Mouse (Mus musculus) heart, embryonic 12.5 days (tissue): ENCODE data around the gene Kcnk4. TPM values are rescaled to one million over a fixed set of nuclear protein-coding genes. Genes with fewer than 3 reads are reported as not detected.
"Not testable (repeated sequence)": the region's sequence is repeated elsewhere in the genome, so short reads cannot be mapped to it uniquely, and the experiment has no call there.

Source experiments
- ATAC-seq: fragments of 200-750 bp; cut with Nextera tagmentation; 2 replicates; pipeline ENCODE4 v1.8.0; 2017; ENCODE audit warnings: moderate TSS enrichment, moderate library complexity; ENCODE audit not compliant: insufficient number of reproducible peaks, low FRiP score
- H3K27ac ChIP-seq: fragments of 300-500 bp; sonication (generic); 2 replicates; pipeline ENCODE4 v1.5.1; 2016; ENCODE audit warnings: mild to moderate bottlenecking, moderate library complexity; ENCODE audit not compliant: poor library complexity, severe bottlenecking
- H3K27me3 ChIP-seq: fragments of 300-500 bp; sonication (generic); replicated peaks from 2 replicates; pipeline ENCODE4 v1.6.1; 2016; ENCODE audit warnings: mild to moderate bottlenecking, moderate library complexity
- H3K36me3 ChIP-seq: fragments of 300-500 bp; sonication (generic); 2 replicates; pipeline ENCODE4 v1.6.1; 2016; ENCODE audit warnings: mild to moderate bottlenecking, moderate library complexity
- H3K4me1 ChIP-seq: fragments of 300-500 bp; sonication (generic); replicated peaks from 2 replicates; pipeline ENCODE4 v1.6.1; 2016; ENCODE audit warnings: mild to moderate bottlenecking
- H3K4me2 ChIP-seq: fragments of 300-500 bp; sonication (generic); 2 replicates; pipeline ENCODE4 v1.6.1; 2016; ENCODE audit warnings: mild to moderate bottlenecking, moderate library complexity
- H3K4me3 ChIP-seq: fragments of 300-500 bp; sonication (generic); 2 replicates; pipeline ENCODE4 v1.5.1; 2016; ENCODE audit warnings: mild to moderate bottlenecking
- H3K9ac ChIP-seq: fragments of 300-500 bp; sonication (generic); 2 replicates; pipeline ENCODE4 v1.6.1; 2016; ENCODE audit warnings: mild to moderate bottlenecking, moderate library complexity
- H3K9me3 ChIP-seq: fragments of 300-500 bp; sonication (generic); replicated peaks from 2 replicates; pipeline ENCODE4 v1.6.1; 2016; ENCODE audit warnings: mild to moderate bottlenecking, moderate library complexity
- WGBS: fragments of 180-500 bp; shearing (Covaris S2); methylation state at CpG from one replicate; pipeline ENCODE4 v1.1.7; 2016; 5-methylcytosine and 5-hydroxymethylcytosine counted together
- polyA plus RNA-seq: library from polyadenylated mRNA; unstranded; fragments of >200 nt; fragmentation: Nextera tagmentation; extraction: Ambion mirVana; gene quantifications from 2 replicates; pipeline ENCODE4 v1.2.1, GENCODE M21; 2016

The Kcnk4 gene
- polyA plus RNA-seq, 1 experiment from 2014 or later = 0.29 TPM

DNA sequence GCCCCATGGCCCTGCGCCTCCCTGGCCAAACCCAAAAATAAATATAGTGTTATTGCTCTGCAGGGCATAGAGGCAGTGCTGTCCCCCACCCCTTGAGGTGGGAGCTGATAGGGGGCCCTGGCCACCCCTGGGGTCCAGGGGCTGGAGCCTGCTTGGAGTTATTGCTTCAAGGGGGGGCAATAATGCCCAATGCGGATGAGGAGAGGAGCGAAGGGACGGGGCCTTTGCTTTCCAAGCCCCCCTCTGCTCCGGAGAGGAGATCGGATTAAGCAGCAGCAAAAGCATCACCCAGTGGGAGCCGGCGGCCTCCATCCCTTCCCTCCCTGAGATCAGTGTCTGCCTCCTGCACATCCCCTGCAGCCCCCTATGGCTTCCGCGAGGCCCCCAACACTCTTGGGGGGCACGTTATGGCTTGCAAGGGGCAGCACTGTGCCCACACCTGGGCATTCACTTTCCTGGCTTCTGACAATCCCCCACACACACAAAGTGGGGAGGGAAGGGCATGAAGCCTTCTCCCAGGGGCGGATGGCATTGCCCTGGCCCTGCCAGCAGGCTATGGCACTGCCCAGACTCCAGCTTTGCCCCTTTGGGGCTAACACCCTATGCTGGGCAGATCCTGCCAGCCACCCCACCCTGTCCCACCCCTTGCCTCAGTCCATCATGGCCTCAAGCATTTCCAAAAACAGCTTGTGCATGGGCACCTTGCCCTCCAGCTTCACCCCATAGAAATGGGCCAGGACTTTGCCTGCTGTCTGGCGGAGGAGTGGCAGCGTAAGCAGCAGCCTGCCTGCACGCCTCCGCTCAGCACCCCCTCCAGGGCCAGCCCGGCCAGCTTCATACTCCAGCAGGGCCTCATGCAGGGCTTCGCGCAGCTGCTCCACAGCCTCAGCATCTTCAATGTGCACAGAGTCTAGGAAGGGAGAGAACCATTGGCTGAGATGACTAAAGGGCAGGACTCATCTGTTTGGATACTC lies 22.9 kb downstream of the Kcnk4 start:
- no peak for ATAC-seq
- H3K27ac ChIP-seq = no peak overlapping the region

DNA sequence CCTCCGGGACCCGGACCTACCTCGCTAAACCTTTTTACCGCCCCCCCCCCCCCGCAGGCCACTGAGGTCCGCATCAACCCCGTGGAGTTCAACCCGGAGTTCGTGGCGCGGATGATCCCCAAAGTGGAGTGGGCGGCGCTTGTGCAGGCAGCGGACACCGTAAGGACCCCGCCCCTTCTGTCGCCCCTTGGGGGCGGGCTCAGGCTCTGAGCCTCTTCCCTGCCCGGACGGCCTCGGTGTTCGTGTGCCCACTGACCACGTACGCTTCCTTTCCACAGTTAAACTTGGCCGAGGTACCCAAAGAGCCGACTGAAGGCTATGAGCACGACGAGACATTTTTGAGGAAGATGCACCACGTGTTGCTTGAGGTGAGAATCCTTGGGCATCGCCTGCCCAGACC lies 24.0 kb downstream of the Kcnk4 start:
- H3K9me3 ChIP-seq, H3K27me3 ChIP-seq: not testable (repeated sequence)
- Histone ChIP-seq H3K9ac (peak overlapping the region; percentile 78), H3K4me2 (peak overlapping the region; percentile 80), H3K36me3 (peaks cover 55% of the 10 kb centered on the region), H3K27ac (peak overlapping the region; percentile 88), H3K4me3 (peak overlapping the region; percentile 66), H3K4me1 (peaks cover 29% of the 10 kb centered on the region)
- 1% methylated on average over 30 of the region's 30 CpGs for WGBS
- peak; percentile 59 for ATAC-seq

More for the DNA sequence above, 22.9 kb downstream of the Kcnk4 start:
- Histone ChIP-seq H3K4me2 (peak overlapping the region; percentile 80), H3K9me3 (no peaks in the 10 kb centered on the region), H3K27me3 (no peaks in the 10 kb centered on the region), H3K36me3 (peaks cover 46% of the 10 kb centered on the region), H3K9ac (peak overlapping the region; percentile 44), H3K4me3 (peak overlapping the region; percentile 66), H3K4me1 (peaks cover 37% of the 10 kb centered on the region)
- 85% methylated on average over 19 of the region's 19 CpGs for WGBS

DNA sequence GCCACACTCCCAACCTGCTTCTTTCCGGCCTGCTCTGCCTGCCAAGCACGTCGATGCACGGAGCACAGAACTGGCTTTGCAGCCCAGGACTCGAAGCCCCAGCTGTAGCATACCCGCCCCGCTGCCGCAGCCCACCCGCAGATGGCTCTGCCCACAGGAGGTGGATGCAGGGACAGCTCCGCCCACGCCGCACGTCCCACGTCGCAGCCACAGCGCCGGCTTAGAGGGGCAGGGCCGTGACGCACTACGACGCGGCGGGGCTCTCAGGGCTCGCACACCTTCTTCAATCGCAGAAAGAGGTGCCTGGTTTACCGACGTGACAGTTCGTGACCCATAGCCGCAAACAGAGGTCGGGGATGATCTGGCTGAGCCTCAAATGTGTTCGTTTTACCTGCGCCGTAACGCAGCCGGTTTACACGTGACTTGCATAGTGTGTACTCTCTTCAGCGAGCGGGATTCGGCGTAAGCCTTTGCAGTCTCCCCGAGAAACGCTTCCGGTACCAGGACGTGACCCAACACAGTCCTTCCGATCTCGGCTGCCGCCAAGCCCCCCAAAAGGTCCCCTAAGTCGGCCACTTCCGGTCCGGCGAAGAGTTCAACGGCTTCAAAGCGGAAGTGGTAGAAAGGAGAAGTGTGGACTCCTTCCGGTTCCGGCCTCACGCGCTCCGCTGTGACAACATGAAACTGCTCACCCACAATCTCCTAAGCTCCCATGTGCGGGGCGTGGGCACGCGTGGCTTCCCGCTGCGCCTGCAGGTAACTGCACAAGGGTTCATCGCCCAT lies 24.6 kb downstream of the Kcnk4 start, which contains the start of the genes Trmt112 and Prdx5:
Gene Trmt112, plus strand, starts transcription at position 192 of the 783 bp plus-strand sequence.
Gene Prdx5, minus strand, starts transcription at position 600 of the 783 bp plus-strand sequence.
- peaks cover 62% of the 10 kb centered on the region for H3K36me3 ChIP-seq
- H3K4me1 ChIP-seq = peaks cover 25% of the 10 kb centered on the region
- peak within 1 kb of the TSS; percentile 78 for H3K9ac ChIP-seq
- peak within 1 kb of the TSS; percentile 66 for H3K4me3 ChIP-seq
- WGBS = under 1% methylated on average over 65 of the region's 65 CpGs
- peak within 1 kb of the TSS; percentile 88 for H3K27ac ChIP-seq
- peak; percentile 89 for ATAC-seq
- H3K9me3 ChIP-seq = no peaks in the 10 kb centered on the region
- H3K4me2 ChIP-seq = peak within 1 kb of the TSS; percentile 80
- H3K27me3 ChIP-seq = no peaks in the 10 kb centered on the region

DNA sequence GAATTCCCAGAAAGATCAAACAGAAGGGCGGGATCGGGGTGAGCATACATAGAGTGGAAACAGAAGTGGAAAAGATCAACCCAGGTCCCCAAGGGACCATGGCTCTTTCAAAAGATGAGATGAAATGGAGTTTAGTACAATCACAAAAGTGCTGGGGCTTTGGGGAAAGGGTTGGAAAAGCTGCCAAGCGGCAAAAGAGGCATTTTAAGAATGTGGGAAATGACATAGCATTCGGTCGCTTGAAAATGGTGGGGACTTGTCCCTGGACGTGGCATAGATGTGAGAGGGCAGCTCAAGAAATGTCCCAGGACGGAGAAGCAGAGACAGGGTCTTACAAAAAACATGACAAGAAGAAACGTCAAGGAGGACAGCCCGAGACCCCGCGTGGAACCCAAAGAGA lies 25.3 kb downstream of the Kcnk4 start:
- Histone ChIP-seq H3K4me2 (peak overlapping the region; percentile 80), H3K4me1 (peaks cover 25% of the 10 kb centered on the region), H3K36me3 (peaks cover 61% of the 10 kb centered on the region), H3K27ac (peak overlapping the region; percentile 88), H3K9ac (peak overlapping the region; percentile 78), H3K4me3 (peak overlapping the region; percentile 66), H3K9me3 (no peaks in the 10 kb centered on the region), H3K27me3 (no peaks in the 10 kb centered on the region)
- WGBS = 9% methylated on average over 11 of the region's 11 CpGs
- ATAC-seq = 0 out of 2 replicates have a peak, but pooled peaks have one; percentile 0

DNA sequence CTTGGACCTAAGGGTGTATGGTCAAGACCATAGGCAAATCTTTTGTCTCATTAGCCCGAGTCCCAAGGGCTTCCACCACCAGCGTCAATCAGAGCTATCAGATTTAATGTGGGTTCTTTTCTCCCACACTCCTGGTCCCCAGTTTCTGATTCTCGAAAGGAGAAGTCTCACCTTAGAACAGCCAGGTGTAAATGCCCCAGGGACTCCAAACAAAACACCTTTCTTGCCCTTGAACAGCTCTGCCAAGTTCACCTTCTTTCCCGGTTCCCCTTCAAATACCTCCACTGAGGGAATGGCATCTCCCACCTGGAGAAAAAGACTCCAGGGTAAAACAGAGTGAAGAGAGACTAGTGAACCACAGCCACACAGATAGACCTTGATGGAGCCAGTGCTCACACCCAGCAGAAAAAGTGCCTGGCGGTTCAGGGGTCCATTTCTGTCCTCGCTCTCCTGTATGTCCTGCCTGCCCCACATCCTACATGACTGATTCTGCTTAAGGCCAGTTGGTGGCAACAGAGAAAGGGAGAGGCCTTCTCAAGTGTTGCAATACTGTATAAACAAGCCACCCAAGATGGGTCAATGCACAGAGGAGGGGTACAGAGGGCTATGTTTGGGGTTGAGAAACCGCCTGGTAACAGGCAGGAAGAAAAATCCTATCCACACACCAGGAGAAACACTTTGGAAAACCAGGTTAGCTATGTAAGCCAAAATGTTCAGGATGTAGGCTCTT lies 26.3 kb downstream of the Kcnk4 start:
- Histone ChIP-seq H3K9ac (peak overlapping the region; percentile 78; the same call in 1 of the 2 replicates), H3K27ac (no peak overlapping the region), H3K36me3 (peaks cover 55% of the 10 kb centered on the region), H3K27me3 (no peaks in the 10 kb centered on the region), H3K4me1 (peaks cover 25% of the 10 kb centered on the region), H3K9me3 (no peaks in the 10 kb centered on the region), H3K4me2 (peak overlapping the region; percentile 80), H3K4me3 (peak overlapping the region; percentile 66)
- 77% methylated on average over 7 of the region's 7 CpGs for WGBS
- ATAC-seq = no peak

DNA sequence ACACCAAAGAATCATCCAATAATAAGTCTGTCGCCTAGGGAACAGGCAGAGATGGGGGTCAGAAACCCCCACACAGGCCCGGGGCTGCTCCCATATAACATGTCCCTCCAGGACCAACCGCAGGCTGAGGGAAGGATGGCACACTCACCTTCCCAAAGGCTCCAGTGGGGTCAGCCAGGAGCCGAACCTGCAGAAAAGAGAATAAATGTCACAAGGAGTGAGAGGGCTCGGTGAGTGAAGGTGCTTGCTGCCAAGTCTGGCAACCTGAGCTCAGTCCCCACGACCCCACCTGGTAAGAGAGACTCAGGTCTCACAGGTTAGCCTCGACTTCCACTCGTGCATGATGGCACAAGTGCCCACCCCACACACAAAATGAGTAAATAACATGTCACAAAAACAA lies 27.2 kb downstream of the Kcnk4 start:
- ATAC-seq = no peak
- Histone ChIP-seq H3K27me3 (no peaks in the 10 kb centered on the region), H3K9ac (0 out of 2 replicates have a peak overlapping the region, but pooled peaks have one; percentile 26), H3K4me2 (no peak overlapping the region), H3K4me1 (peaks cover 25% of the 10 kb centered on the region), H3K27ac (no peak overlapping the region), H3K4me3 (no peak overlapping the region), H3K36me3 (peaks cover 48% of the 10 kb centered on the region), H3K9me3 (no peaks in the 10 kb centered on the region)
- 89% methylated on average over 8 of the region's 8 CpGs for WGBS

DNA sequence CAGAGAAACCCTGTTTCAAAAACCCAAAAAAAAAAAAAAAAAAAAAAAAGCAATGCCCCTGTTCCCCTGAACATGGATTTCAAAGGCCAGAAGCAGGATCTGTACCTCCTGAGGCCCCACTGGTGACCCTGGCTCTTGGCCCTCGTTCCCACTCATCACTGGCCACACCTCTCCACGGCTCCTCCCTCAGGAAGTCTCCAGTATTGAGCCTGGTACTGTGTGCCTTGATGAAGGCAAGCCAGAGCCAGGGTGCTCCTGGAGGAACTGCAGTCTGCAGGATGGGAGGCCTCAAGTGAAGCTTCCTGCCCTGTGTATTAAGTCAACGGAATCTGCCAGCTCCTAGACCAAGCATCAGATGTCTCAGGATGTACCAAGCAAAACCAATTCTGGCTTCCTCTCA lies 28.1 kb downstream of the Kcnk4 start:
- ATAC-seq = no peak
- H3K36me3 ChIP-seq = peaks cover 39% of the 10 kb centered on the region
- WGBS = 83% methylated on average over 3 of the region's 3 CpGs
- peaks cover 18% of the 10 kb centered on the region for H3K4me1 ChIP-seq
- H3K9me3 ChIP-seq = no peaks in the 10 kb centered on the region
- no peaks in the 10 kb centered on the region for H3K27me3 ChIP-seq
- no peak overlapping the region for H3K4me3 ChIP-seq
- no peak overlapping the region for H3K27ac ChIP-seq
- no peak overlapping the region for H3K9ac ChIP-seq
- no peak overlapping the region for H3K4me2 ChIP-seq

DNA sequence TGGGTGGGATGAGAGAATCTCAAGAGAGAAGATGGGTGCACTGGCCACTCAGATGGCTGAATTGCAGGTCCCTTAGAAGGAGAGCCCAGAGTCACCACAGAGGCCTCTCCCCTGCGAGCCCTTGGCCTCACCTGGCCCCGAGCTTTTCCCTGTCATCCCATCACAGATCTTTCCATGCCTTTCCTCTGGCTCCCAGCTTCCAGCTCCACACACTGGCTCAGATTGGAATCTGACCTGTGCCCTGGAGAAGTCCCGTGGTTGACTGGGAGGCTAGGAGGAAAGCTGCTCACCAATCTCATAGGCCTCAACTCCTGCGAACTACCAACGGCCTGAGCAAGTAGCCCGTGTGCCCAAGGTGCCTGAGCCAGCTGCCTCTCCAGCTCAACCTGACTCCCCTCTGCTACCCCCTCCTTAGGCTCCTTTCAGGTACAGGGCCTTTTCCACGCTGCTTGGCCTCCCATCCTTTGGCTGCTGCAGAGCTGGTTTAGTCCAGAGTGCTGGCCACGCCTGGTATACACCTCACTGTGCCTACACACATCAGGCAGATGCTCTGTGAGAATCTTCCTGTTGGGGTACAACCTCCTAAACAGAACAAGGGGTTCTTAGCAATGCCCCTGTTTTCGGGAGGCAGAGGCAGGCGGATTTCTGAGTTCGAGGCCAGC lies 28.7 kb downstream of the Kcnk4 start:
- WGBS = 85% methylated on average over 11 of the region's 11 CpGs

DNA sequence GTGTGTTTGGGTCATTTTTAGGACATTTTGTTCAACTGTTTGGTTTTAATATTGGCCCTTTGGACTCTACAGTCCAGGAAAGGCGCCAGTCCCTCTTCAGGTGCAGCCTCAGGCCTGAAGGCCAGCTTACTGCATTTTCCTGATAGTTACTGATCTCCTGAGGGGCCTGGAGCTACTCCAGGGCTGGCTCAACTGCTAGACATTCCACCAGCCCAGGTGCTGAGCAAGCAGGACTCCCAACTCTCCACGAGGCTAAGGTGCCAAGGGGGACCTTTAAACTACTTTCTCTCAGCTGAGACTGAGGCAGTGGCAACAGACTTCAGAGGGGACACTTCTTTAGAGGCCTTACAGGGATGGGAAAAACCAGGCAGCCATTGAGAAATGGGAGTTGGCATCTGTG lies 29.5 kb downstream of the Kcnk4 start:
- H3K27ac ChIP-seq = no peak overlapping the region
- no peaks in the 10 kb centered on the region for H3K27me3 ChIP-seq
- 74% methylated on average over 2 of the region's 2 CpGs for WGBS
- ATAC-seq = no peak
- H3K4me1 ChIP-seq = peaks cover 14% of the 10 kb centered on the region
- H3K36me3 ChIP-seq = peaks cover 36% of the 10 kb centered on the region
- H3K4me2 ChIP-seq = no peak overlapping the region
- H3K9me3 ChIP-seq = peaks cover 6% of the 10 kb centered on the region; the same call in 1 of the 2 replicates
- H3K9ac ChIP-seq = no peak overlapping the region
- no peak overlapping the region for H3K4me3 ChIP-seq

More for the DNA sequence above, 28.7 kb downstream of the Kcnk4 start:
- Histone ChIP-seq H3K27me3 (no peaks in the 10 kb centered on the region), H3K4me3 (no peak overlapping the region), H3K36me3 (peaks cover 36% of the 10 kb centered on the region), H3K9me3 (no peaks in the 10 kb centered on the region), H3K4me1 (peaks cover 14% of the 10 kb centered on the region), H3K4me2 (no peak overlapping the region), H3K9ac (no peak overlapping the region), H3K27ac (no peak overlapping the region)
- no peak for ATAC-seq

DNA sequence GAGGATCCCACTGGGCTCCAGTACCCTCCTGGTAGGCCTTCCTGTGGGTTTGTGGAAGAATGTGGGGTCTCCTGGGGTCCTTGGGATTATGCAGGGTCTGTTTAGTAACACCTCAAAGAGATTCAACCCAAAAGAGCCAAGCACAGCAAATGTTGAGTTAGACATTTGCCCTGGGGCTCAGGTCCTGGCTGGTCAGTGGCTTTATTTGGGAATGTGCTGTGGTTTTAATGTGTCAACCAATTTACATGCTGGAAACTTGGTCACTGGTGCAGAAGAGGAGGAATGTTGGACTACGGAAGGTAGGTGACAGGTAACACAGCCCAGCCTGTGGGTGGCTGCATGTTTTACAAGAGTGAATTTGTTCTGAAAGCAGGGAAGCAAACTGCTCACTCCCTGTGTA lies 31.3 kb downstream of the Kcnk4 start:
- Histone ChIP-seq H3K9ac (no peak overlapping the region), H3K4me3 (no peak overlapping the region), H3K27me3 (no peaks in the 10 kb centered on the region), H3K9me3 (peaks cover 8% of the 10 kb centered on the region; the same call in 1 of the 2 replicates), H3K4me1 (peaks cover 7% of the 10 kb centered on the region), H3K4me2 (no peak overlapping the region), H3K36me3 (peaks cover 36% of the 10 kb centered on the region), H3K27ac (no peak overlapping the region)
- ATAC-seq = no peak
- 92% methylated on average over 1 of the region's 1 CpGs for WGBS
